Mouse (Mus musculus): ENCODE measurements around the gene Ccdc51.

- TF ChIP-seq CTCF (IDR thresholded peaks at IDR 0.05; ENCODE audit: low read depth, low read length): no peak
- TF ChIP-seq POLR2A (IDR thresholded peaks at IDR 0.05; ENCODE audit: extremely low read depth, insufficient read depth, low read length): no peak
Observed at GRCm38 (mm10) chr9:109049316-109049715, 33.0 kb upstream of the Ccdc51 start.

Data from liver, adult 2 months (tissue).